Mouse (Mus musculus) kidney, postnatal 0 days (tissue): Measurements from ENCODE around the gene Gm853. TPM values are rescaled to one million over a fixed set of nuclear protein-coding genes. Genes with fewer than 3 reads are reported as not detected.

Source experiments
- ATAC-seq: fragments of 200-750 bp; cut with Nextera tagmentation; replicated peaks from 2 replicates; pipeline ENCODE4 v1.8.0; 2017; ENCODE audit warnings: low read depth, moderate number of reproducible peaks, moderate TSS enrichment, moderate library complexity; ENCODE audit not compliant: low FRiP score
- DNase-seq: peaks from one replicate; pipeline ENCODE4 v3.0.0-alpha.2; 2016; ENCODE audit warnings: low spot score
- H3K27ac ChIP-seq: fragments of 300-500 bp; sonication (generic); 2 replicates; pipeline ENCODE4 v1.5.1; 2014; ENCODE audit warnings: mild to moderate bottlenecking
- H3K27me3 ChIP-seq: fragments of 300-500 bp; sonication (generic); 2 replicates; pipeline ENCODE4 v1.6.1; 2014; ENCODE audit warnings: low read length, mixed read lengths; ENCODE audit not compliant: insufficient read depth
- H3K36me3 ChIP-seq: fragments of 300-500 bp; sonication (generic); 2 replicates; pipeline ENCODE4 v1.6.1; 2014; ENCODE audit warnings: low read length, mixed read lengths; ENCODE audit not compliant: insufficient read depth
- H3K4me1 ChIP-seq: fragments of 300-500 bp; sonication (generic); replicated peaks from 2 replicates; pipeline ENCODE4 v1.6.1; 2014; ENCODE audit warnings: antibody characterized with exemption, low read length, mixed read lengths; ENCODE audit not compliant: insufficient read depth
- H3K4me2 ChIP-seq: fragments of 300-500 bp; sonication (generic); 2 replicates; pipeline ENCODE4 v1.6.1; 2014; ENCODE audit warnings: mild to moderate bottlenecking, low read length, moderate library complexity, mixed read lengths
- H3K4me3 ChIP-seq: fragments of 300-500 bp; sonication (generic); replicated peaks from 2 replicates; pipeline ENCODE4 v1.5.1; 2014; ENCODE audit warnings: low read depth, low read length
- H3K9ac ChIP-seq: fragments of 300-500 bp; sonication (generic); 2 replicates; pipeline ENCODE4 v1.6.1; 2014; ENCODE audit warnings: low read depth, low read length
- H3K9me3 ChIP-seq: fragments of 300-500 bp; sonication (generic); replicated peaks from 2 replicates; pipeline ENCODE4 v1.6.1; 2016; ENCODE audit warnings: low read length, inconsistent platforms, mixed read lengths
- CTCF ChIP-seq: IDR thresholded peaks from 2 replicates; pipeline ENCODE4 v1.5.1; 2016; ENCODE audit warnings: antibody characterized with exemption, low read depth, mild to moderate bottlenecking, moderate library complexity
- WGBS: fragments of 180-500 bp; shearing (Covaris S2); extraction: QIAGEN DNeasy Blood & Tissue Kit; methylation state at CpG from one replicate; pipeline ENCODE4 v1.1.7; 2014; 5-methylcytosine and 5-hydroxymethylcytosine counted together
- polyA plus RNA-seq: library from polyadenylated mRNA; unstranded; fragments of >200 nt; fragmentation: Nextera tagmentation; extraction: Ambion mirVana; gene quantifications from 2 replicates; pipeline ENCODE4 v1.2.1, GENCODE M21; 2015

Gm853 gene
- polyA plus RNA-seq, 1 experiment from 2014 or later: 14.3 TPM

DNA sequence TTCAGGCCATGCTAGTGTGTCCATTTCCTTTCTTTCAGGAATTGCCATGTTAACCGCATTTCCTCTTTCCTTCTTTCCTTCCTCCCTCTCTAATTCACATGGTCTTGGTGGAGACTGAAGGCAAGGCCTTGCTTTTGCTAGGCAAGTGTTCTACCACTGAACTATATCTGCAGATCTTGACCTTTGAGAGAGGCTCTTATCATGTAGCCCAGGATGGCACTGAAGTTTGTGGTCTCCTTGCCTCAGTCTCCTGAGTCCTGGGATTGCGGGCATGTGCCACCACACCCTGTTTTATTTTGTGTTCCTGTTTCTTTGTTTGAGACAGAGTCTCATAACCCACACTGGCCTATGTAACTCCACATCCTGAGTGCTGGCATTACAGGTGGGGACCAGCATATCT lies 10.3 kb downstream of the Gm853 start:
- no peak for TF ChIP-seq CTCF
- DNase-seq (no peak), ATAC-seq (no peak)
- Histone ChIP-seq H3K4me3 (no peak overlapping the region), H3K9ac (no peak overlapping the region), H3K9me3 (no peaks in the 10 kb centered on the region), H3K27ac (no peak overlapping the region), H3K4me2 (no peak overlapping the region), H3K27me3 (no peaks in the 10 kb centered on the region), H3K4me1 (no peaks in the 10 kb centered on the region), H3K36me3 (no peaks in the 10 kb centered on the region)
- WGBS: 87% methylated on average over 2 of the region's 2 CpGs

DNA sequence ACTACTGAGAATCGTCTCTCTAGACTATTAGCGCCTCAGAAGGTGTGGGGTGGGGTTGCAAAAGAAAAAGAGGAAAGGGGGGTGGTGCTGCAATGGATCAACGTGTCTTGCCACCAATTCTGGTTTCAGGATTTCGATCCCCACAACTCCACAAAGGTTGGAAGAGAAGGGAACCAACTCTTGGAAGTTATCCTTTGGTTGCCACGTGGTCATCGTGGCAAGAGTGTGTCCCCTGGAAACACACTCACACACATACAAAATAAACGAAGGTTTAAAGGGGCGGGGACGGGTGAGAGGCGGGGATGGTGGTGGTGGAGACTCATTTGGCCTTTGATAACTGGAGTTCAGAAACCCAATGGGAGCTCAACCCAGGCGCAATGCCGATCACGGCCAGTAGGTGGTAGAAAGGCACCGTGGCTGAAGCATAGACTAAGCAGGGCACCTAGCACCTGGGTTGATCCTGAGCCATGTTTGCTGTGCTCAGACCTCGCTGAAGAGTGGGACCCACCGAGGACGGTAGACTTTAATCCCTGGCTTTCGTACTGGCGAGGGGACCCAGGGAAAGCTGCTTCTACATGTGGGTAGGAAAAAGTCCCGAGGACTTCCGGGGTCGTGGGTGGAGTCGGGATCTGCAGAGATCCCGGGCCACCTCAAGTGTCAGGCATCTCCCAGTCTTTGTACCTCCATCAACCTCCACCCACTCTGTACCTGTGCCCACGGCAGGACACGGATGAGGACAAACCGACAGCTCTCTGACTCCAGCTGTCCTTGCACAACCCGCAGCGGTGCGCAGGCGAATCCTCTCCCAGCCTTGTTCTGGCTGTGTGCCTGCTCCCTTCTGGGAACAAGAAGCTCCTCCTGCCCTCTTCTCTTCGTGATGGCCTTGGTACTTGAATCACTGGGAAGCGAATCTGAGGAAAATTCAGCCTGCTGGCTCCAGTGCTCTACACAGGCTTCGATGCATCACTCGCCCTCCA lies 23.2 kb downstream of the Gm853 start:
- H3K36me3 ChIP-seq: no peaks in the 10 kb centered on the region
- TF ChIP-seq CTCF: peak; percentile 96
- H3K4me2 ChIP-seq: peak overlapping the region; percentile 61
- WGBS: 16% methylated on average over 35 of the region's 35 CpGs
- H3K9ac ChIP-seq: peak overlapping the region; percentile 24; the same call in 1 of the 2 replicates
- peaks cover 6% of the 10 kb centered on the region; the same call in 1 of the 2 replicates for H3K4me1 ChIP-seq
- H3K27ac ChIP-seq: no peak overlapping the region
- H3K27me3 ChIP-seq: peaks cover 12% of the 10 kb centered on the region; the same call in 1 of the 2 replicates
- DNase-seq (peak; percentile 81), ATAC-seq (peak; percentile 64; the same call in 1 of the 2 replicates)
- peak overlapping the region; percentile 17; the same call in 1 of the 2 replicates for H3K4me3 ChIP-seq
- no peaks in the 10 kb centered on the region for H3K9me3 ChIP-seq

DNA sequence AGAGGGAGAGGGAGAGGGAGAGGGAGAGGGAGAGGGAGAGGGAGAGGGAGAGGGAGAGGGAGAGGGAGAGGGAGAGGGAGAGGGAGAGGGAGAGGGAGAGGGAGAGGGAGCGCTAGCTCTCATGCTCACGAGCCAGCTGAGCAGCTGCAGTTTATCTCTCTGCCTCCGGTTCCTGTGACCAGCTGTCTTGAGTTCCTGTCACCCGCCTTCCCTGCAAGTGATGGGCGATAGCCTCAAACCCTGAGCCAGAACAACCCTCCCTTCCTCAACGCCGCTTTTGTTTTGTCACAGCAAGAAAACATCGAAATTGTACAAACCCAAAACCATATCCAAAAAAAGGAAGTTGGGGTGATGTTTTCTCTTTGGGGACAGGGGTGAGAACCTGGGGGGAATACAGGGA lies 25.7 kb downstream of the Gm853 start:
- DNase-seq (no peak), ATAC-seq (no peak)
- Histone ChIP-seq H3K9me3 (no peaks in the 10 kb centered on the region), H3K27ac (no peak overlapping the region), H3K4me3 (no peak overlapping the region), H3K9ac (no peak overlapping the region), H3K4me2 (no peak overlapping the region), H3K4me1 (peaks cover 6% of the 10 kb centered on the region; the same call in 1 of the 2 replicates), H3K27me3 (peaks cover 12% of the 10 kb centered on the region; the same call in 1 of the 2 replicates), H3K36me3 (no peaks in the 10 kb centered on the region)
- 64% methylated on average over 8 of the region's 8 CpGs for WGBS
- no peak for TF ChIP-seq CTCF

DNA sequence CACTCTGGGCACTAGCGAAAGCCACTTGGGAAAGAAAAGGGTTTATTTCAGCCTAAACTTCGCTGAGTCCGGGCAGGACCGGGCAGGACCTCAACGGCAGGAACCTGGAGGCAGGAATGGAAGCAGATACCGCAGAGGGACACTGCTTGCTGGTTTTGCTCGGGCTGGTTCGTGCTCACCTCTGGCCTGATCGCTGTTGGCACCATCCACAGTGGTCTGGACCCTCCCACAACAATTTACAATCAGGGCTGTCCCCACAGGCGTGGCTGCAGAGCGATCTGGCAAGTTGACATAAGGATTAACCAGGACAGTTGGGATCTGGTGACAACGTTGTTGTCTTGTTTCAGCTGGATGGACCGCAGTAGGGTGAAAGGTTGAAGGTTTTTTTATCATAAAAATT lies 26.3 kb downstream of the Gm853 start:
- H3K4me1 ChIP-seq: peaks cover 6% of the 10 kb centered on the region; the same call in 1 of the 2 replicates
- no peak overlapping the region for H3K27ac ChIP-seq
- no peaks in the 10 kb centered on the region for H3K36me3 ChIP-seq
- H3K9ac ChIP-seq: no peak overlapping the region
- no peaks in the 10 kb centered on the region for H3K9me3 ChIP-seq
- WGBS: 70% methylated on average over 13 of the region's 13 CpGs
- DNase-seq (no peak), ATAC-seq (no peak)
- peaks cover 12% of the 10 kb centered on the region; the same call in 1 of the 2 replicates for H3K27me3 ChIP-seq
- no peak for TF ChIP-seq CTCF
- H3K4me3 ChIP-seq: no peak overlapping the region
- no peak overlapping the region for H3K4me2 ChIP-seq

DNA sequence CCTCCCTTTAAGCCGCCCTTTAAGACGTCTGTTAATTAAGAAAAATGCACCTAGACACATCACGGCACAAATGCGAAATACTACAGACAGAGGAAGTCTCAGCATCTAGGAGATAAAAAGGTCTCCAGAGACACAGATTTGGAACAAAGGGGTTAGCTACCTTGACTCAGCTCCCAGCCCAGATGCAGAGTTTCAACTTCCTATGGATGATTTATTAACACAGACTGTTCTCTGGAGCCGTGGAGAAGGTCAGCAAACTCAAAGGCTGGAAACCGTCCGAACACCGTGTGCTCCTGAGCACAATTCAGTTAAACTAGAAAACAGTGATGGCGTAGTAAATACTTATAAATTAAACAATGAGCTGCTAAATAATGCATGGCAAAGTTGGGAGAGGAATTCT lies 29.9 kb downstream of the Gm853 start:
- Histone ChIP-seq H3K4me3 (no peak overlapping the region), H3K9me3 (no peaks in the 10 kb centered on the region), H3K9ac (no peak overlapping the region), H3K4me1 (no peaks in the 10 kb centered on the region), H3K36me3 (no peaks in the 10 kb centered on the region), H3K4me2 (no peak overlapping the region), H3K27ac (no peak overlapping the region), H3K27me3 (no peaks in the 10 kb centered on the region)
- ATAC-seq (no peak), DNase-seq (peak; percentile 75)
- 12% methylated on average over 9 of the region's 9 CpGs for WGBS
- no peak for TF ChIP-seq CTCF

DNA sequence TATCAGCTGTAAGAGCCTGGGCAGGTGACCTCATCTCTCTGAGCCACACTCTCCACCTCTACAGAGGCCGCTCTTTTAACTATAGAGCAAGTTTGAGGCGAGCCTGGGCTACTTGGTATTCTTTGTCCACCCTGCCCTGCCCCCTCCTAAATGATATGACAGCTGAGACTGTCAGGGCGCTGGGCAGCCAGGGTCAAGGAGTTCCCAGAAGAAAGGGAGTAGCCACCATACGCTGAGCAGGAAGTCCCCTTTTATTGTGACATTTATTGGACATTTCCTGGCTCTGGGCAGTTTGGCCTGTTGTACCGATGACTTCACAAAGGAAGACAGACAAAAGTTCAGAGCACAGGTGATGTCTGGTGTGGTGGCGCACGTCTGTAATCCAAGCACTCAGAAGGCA lies 32.6 kb downstream of the Gm853 start:
- Histone ChIP-seq H3K4me2 (no peak overlapping the region), H3K9ac (no peak overlapping the region), H3K36me3 (no peaks in the 10 kb centered on the region), H3K9me3 (no peaks in the 10 kb centered on the region), H3K27ac (no peak overlapping the region), H3K27me3 (no peaks in the 10 kb centered on the region), H3K4me1 (no peaks in the 10 kb centered on the region), H3K4me3 (no peak overlapping the region)
- no peak for TF ChIP-seq CTCF
- 54% methylated on average over 7 of the region's 7 CpGs for WGBS
- no peak for DNase-seq
- ATAC-seq: no peak
